Mouse (Mus musculus) liver, adult 2 months (tissue): ENCODE measurements around the gene Poc1a.

Source experiments
- CTCF ChIP-seq: fragments of 200-500 bp; IDR thresholded peaks from 2 replicates; pipeline ENCODE4 v1.5.1; 2011; ENCODE audit warnings: low read depth, low read length, control low read depth
- POLR2A ChIP-seq: fragments of 200-500 bp; IDR thresholded peaks from 2 replicates; pipeline ENCODE4 v1.6.1; 2011; ENCODE audit warnings: low read length, control low read depth; ENCODE audit not compliant: insufficient read depth; ENCODE audit errors: extremely low read depth

DNA sequence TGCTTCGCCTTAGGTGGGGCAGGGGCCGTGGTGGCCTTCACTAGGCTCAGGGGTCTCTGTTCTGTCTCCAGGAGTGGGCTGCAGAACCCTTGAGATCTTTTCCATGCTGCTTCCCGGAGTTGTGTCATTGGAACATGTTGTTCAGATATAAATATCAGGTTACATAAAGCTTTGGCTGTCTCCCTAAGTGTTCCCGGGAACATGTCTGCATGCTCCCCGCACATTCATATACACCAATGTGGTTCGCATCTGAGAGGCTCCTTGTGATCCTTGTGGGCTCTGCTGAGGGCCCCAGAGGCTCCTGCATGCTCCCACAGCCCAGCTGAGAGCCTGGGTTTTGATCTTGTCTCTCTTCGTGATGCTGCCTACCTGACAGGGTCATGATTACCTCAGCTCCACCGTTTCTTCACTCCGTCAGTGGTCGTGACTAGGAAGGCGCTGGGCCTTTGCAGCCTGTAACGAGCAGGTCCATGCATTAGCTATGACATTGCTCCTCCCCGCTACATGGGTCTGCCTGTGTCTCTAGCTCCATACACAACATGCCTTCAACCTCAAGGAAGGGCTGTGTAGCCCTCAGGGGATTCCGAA, 12.8 kb downstream of the Poc1a start:
- TF ChIP-seq CTCF: no peak
- TF ChIP-seq POLR2A: no peak
